Mouse (Mus musculus) stomach, adult 2 months (tissue): ENCODE measurements around the gene Midn. TPM values are rescaled to one million over a fixed set of nuclear protein-coding genes. Genes with fewer than 3 reads are reported as not detected.

ENCODE experiments used
- polyA plus RNA-seq: library from polyadenylated mRNA; depleted of rRNA; stranded (reverse); fragments of >200 nt; gene quantifications from 2 replicates; pipeline ENCODE4 v1.2.3, GENCODE M21; 2012; rRNA removed

Midn gene
- 112 and 128 TPM in 2 replicates for polyA plus RNA-seq

DNA sequence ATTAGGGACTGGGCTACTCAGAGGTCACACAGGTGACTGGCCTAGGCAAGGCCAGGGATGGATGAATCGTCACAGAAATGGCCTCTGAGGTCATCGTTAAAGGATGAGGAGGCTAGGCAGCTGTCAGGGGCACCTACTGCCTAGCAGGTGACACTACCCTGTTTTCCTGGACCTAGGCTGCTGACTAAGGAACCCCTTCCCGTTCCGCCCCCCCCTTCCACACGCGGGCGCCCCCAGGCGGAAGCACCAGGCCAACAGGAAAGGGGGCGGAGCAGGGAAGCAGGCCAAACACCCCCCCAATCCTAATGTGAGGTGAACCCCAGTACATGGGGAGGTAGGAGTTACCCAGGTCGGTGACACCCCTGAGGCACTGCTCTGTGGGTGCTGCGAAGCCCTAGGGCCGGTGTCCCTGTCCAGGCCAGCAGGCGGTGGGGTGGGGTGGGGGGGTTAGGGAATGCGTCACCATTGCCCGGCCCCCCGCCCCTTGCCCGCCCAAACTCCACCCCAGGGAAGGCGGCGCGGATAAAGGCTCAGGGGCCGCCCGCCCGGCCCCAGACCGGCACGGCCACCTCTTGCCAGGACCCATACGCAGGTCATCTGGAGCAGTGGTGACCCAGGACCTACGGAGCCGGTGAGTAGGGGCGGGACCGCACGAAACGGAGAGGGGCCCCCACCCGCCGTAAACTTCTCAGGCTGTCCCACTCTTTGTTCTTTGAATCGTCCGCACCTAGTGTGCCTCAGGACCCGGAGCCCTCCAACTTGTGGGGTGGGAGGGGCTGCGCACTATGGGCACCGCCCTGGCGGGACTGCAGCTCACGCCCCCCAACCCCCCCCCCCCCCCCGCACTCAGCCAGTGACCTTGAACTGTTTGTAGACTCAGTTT is at the start of gene Midn:
Gene Midn (plus strand): TSS at position 554 of the 883 bp plus-strand sequence.

DNA sequence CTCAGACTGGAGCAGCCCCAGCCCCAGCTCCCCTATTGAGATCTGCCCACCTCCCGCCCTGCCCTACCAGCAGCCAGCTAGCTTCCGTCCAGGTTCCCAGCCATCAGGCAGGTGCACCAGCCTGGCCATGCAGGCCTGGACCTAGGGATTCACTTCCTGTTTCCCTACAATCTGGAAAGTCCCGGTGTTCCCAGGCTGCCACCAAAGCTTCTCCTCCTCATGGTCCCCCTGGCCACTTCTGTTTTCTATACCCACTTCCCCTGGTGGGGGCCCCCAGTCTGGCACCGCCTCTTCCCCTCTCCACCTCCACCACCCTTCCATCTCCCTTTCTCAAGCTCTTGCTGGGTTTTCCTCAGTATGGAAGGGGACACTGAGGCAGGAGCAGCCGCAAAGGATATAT is 42.6 kb upstream of the Midn start, which contains the start of gene Sbno2:
Gene Sbno2 (minus strand): TSS at position 112 of the 400 bp plus-strand sequence.

DNA sequence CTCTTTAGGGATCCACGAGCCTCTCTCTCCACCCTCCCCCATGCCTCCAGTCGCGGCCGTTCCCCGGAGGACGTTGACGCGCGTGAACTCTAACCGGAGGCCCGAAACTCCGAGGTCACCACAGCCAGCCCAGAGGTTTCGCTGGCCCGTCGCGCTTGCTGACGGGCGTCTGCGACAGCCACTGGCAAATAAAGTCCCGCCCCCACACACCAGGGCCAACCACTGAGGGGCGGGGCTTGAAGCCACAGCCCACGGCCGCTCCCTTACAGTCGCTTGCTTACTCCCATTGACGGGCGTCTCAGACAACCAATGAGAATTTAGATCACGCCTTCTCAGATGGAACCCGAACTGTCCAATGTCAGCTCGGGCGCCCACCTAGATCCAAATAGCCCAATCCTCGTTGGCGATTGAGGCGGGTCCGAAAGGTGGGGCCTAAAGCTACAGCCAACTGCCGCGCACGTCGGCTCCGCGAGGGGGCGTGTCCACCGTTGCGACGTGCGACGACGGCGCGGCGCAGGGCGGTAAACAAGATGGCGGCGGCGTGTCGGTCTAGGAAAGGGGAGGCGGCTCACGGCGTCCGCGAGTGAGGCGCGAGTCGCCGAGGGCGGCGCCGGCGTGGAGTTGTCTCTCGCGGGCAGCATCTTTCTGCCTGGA is 32.7 kb upstream of the Midn start, which contains the start of gene Stk11:
Gene Stk11 (plus strand): TSS at position 514 of the 654 bp plus-strand sequence.

DNA sequence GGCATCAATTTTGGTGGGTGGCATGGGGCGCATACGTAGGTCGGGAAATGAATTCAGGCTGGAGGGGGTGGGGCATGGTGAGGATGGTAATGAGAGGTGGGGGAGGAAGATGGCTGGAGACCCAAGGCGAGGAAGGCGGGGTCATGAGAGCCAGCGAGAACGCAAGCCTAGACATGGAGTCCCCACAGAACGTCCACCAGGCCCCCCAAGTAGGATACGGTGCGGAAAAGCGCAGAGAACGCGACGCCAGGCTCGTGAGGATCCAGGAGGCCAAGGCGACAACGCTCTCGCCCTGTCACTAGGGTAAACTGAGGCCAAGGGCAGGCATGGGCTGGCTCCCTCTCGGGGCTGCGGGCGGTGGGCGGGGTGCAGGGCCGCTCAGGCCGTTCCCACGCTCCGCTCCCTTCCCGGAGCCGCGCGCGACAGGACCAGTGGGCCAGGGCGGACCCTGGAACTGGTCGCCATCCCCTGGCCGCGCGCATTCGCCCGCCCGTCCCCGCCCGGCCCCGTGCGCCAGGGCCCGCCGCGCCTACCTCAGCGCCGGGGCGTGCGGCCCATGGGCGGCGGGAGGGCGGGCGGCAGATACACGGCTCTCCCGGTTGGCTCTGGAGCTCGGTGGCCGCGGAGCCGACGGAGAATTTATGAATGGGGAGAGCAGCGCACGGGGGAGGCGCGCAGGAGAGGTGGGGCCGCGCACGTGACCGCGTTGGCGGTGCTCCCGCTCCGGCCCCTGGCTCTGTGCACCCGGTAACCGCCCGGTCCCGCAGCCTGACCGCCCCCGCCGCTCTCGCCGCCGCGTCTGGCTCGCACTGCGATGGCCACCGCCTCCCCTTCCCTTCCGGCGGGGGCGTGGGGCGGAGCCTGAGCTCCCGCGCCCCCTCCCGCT is 9.3 kb upstream of the Midn start, which contains the start of gene Atp5d:
Gene Atp5d (plus strand): TSS at position 80 of the 886 bp plus-strand sequence.

DNA sequence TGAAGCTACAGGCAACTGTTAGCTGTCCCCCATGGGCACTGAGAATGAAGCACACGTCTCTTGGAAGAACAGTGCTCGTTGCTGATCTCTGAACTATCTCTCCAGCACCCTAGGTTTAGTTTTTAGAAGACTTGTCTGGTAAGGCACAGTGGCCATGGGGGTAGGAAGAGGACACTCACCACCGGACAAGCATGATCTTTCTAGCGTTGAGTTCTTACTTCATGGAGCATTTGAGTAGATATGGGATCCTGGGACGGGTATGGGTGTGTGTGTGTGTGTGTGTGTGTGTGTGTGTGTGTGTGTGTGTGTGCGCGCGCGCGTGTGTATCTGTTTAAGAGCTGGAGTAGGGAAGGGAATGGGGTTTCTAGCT is 7.4 kb upstream of the Midn start, which contains the start of gene Cbarp:
Gene Cbarp (minus strand): TSS at position 170 of the 370 bp plus-strand sequence.

DNA sequence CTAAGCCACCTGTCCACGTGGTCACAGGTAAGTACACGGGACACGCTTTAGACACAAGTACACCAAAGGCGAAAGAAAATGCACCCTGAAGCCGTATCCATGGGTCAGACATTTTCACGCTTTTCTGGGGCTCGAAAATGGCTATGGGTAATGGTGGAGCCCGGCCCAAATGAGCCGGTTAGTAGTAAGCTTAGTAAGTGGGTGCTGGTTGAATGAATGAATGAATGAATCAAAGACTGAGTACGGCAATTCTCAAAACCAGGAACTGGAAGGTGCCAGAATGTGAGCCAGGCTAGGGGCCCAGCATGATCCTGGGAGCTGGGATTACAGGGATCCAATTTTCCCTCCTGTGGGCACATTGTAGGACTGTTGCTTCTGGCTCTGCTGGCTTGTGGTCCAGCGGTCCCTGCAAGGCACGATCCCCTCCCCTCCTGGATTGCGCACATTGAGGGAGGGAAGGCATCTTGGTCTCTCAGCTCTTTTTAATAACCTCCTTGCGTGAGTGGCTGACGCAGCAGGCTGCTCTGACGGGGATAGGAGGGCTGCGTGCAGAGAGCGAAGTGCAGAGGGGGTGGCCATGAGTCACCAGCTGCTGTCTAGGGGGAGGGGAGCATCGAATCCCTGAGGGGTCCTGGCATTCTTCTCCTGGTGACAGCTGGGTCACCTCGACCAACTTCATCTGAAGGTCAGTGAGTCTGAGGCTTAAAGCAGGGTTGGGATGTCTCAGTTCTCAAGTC is 17.5 kb downstream of the Midn start, which contains the start of gene Cirbp:
Gene Cirbp (plus strand): TSS at position 594 of the 737 bp plus-strand sequence.

DNA sequence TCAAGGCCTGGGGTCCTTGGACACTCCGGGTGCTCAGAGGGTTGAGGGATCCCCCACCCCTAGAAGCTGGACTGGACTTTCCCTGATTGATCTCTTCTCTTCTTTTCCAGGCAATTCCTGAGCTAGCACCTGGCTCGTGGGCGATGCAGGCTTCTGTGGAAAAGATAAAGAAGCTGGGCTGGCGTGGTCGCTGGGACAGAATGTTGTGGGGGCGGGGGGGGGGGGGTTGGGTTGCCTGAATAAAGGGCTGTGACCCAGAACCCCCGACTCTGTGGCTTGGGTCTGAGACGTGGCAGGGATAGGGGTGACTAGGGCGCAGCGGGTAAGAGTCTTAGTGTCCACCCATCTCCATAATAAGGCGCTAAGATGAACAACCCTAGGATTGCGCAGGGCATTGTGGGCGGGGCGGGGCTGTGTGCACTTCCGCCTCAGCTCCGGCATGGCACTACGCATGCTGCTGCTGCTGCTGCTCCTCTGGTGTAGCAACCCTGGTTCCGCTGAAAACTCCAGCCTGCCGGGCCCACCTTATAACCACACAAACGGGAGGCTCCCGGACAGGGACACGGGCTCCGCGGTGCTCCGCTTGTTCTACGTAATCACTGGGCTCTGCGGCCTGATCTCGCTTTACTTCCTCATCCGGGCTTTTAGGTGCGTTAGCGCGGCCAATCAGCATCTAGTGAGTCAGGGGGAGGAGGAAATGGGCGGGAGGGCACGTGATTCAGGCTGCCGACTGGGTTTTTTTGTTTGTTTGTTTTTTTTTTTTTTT is 24.6 kb downstream of the Midn start, which contains the start of gene 1600002K03Rik:
Gene 1600002K03Rik (plus strand): TSS at position 418 of the 766 bp plus-strand sequence.

DNA sequence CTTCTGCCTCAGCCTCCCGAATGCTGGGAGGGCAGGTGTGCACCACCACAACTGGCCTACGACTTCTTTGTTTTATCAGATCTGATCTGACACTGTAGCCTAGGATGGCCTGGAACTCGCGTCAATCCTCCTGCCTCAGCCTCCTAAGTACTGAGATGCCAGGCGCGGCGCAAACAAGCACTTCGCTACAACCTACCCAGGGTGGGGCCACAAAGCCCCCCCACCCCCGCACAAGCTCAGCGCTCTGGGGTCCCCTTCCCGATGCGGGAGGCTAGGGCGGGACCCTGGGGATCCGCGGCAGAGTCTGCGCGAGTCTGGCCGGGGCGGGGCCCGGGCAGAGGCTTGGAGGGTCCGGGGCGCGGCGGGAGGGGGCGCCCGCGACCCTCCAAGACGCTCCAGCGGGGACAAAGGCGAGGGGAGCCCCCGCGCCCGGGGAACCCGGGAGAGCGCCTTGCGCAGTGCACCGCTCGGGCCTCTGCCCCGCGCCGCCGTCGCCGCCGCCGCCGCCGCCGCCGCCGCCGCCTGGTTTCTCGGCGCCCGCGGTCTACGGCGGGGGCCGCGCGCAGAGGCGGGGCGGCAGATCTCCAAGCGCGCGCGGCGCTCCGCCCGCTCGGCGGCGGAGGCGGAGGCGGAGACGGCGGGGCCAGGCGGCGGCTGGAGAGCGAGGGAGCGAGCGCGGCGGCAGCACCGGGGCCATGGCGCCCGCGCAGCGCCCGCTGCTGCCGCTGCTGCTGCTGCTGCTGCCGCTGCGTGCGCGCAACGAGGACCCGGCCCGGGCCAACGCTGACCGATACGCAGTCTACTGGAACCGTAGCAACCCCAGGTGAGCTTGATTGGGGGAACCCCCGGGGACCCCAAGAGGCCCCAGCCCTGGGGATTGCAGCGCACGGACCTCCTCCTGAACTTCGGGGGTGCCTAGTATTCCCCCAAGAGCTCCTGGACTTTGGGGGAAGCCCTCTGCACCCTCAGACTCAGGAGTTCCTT is 31.3 kb downstream of the Midn start, which contains the start of gene Efna2:
Gene Efna2 (plus strand): TSS at position 415 of the 984 bp plus-strand sequence.

Other genes with a start within 250 kb of the Midn start
- gene Med16, start 239.3 kb upstream of the Midn start, polyA plus RNA-seq = 32.6 and 42.6 TPM in 2 replicates
- not detected in 2 replicates for gene Gm26602, start 237.4 kb upstream of the Midn start, polyA plus RNA-seq
- 7.4 and 9.7 TPM in 2 replicates for gene Kiss1r, start 231.3 kb upstream of the Midn start, polyA plus RNA-seq
- gene R3hdm4, start 227.1 kb upstream of the Midn start, polyA plus RNA-seq = 255 and 260 TPM in 2 replicates
- gene Arid3a, start 221.2 kb upstream of the Midn start, polyA plus RNA-seq = 7.4 and 10.0 TPM in 2 replicates
- 24.7 and 30.0 TPM in 2 replicates for gene Wdr18, start 188.1 kb upstream of the Midn start, polyA plus RNA-seq
- gene Grin3b, start 177.6 kb upstream of the Midn start, polyA plus RNA-seq = 0.12 TPM in 1 of 2 replicates, not detected in the other
- gene Tmem259, start 163.9 kb upstream of the Midn start, polyA plus RNA-seq = 256 and 400 TPM in 2 replicates
- gene Cnn2, start 159.7 kb upstream of the Midn start, polyA plus RNA-seq = 68.4 and 74.9 TPM in 2 replicates
- 14.0 and 17.3 TPM in 2 replicates for gene Abca7, start 151.8 kb upstream of the Midn start, polyA plus RNA-seq
- gene Arhgap45, start 131.6 kb upstream of the Midn start, polyA plus RNA-seq = 6.0 and 9.1 TPM in 2 replicates
- gene Polr2e, start 108.5 kb upstream of the Midn start, polyA plus RNA-seq = 51.4 and 57.1 TPM in 2 replicates
- gene Gpx4, start 101.1 kb upstream of the Midn start, polyA plus RNA-seq = 404 and 629 TPM in 2 replicates
- gene Sbno2, start 42.7 kb upstream of the Midn start, polyA plus RNA-seq = 25.7 and 25.9 TPM in 2 replicates
- 89.6 and 104 TPM in 2 replicates for gene Stk11, start 32.5 kb upstream of the Midn start, polyA plus RNA-seq
- gene Atp5d, start 9.6 kb upstream of the Midn start, polyA plus RNA-seq = 2,554 and 5,321 TPM in 2 replicates
- gene Cbarp, start 7.4 kb upstream of the Midn start, polyA plus RNA-seq = 18.7 and 25.0 TPM in 2 replicates
- gene Cirbp, start 17.7 kb downstream of the Midn start, polyA plus RNA-seq = 45.7 and 52.7 TPM in 2 replicates
- 10.9 TPM in 2 replicates for gene 1600002K03Rik, start 24.7 kb downstream of the Midn start, polyA plus RNA-seq
- 4.5 and 6.8 TPM in 2 replicates for gene Efna2, start 31.2 kb downstream of the Midn start, polyA plus RNA-seq
- gene Mum1, start 78.2 kb downstream of the Midn start, polyA plus RNA-seq = 11.7 and 16.0 TPM in 2 replicates
- 611 and 945 TPM in 2 replicates for gene Ndufs7, start 100.8 kb downstream of the Midn start, polyA plus RNA-seq
- 17.6 and 31.4 TPM in 2 replicates for gene Gamt, start 112.7 kb downstream of the Midn start, polyA plus RNA-seq
- 56.6 and 62.6 TPM in 2 replicates for gene Dazap1, start 113.2 kb downstream of the Midn start, polyA plus RNA-seq
- 607 and 796 TPM in 2 replicates for gene Rps15, start 144.2 kb downstream of the Midn start, polyA plus RNA-seq
- gene Apc2, start 147.7 kb downstream of the Midn start, polyA plus RNA-seq = 0.72 and 0.77 TPM in 2 replicates
- gene 2310011J03Rik, start 172.3 kb downstream of the Midn start, polyA plus RNA-seq = 36.0 and 44.8 TPM in 2 replicates
- 5.0 and 5.9 TPM in 2 replicates for gene Pcsk4, start 181.2 kb downstream of the Midn start, polyA plus RNA-seq
- 5.4 and 6.8 TPM in 2 replicates for gene Reep6, start 181.7 kb downstream of the Midn start, polyA plus RNA-seq
- gene Adamtsl5, start 200.1 kb downstream of the Midn start, polyA plus RNA-seq = 19.8 and 25.0 TPM in 2 replicates
- gene Plk5, start 208.2 kb downstream of the Midn start, polyA plus RNA-seq = 0.57 and 0.63 TPM in 2 replicates
- 11.5 and 24.4 TPM in 2 replicates for gene Mex3d, start 239.4 kb downstream of the Midn start, polyA plus RNA-seq